ENCODE assay signal across 10 mouse cellular contexts in genomic region chr9:103721486-103721885, GRCm38 (mm10).
"Had no signal": no experiment of that assay in that cellular context is flagged by ENCODE, and none has a peak within 500 bp of the region (broad histone marks: within the 10 kb centered on the region; RNA-seq: fewer than 3 reads in every experiment).

No protein-coding gene starts in this region.

- H3K27ac ChIP-seq: left cerebral cortex, adult 2 months; liver, embryonic 13.5 days had no signal

- DNase-seq: layer of hippocampus, postnatal 36 days; liver, embryonic 13.5 days; lung, adult 2 months; lung, postnatal 14 days; lung, postnatal 4 days; midbrain, embryonic 14.5 days; thymus, adult 18-20 months; thymus, postnatal 36 days had no signal

- H3K4me2 ChIP-seq: liver, embryonic 13.5 days; midbrain, embryonic 11.5 days had no signal

- H3K9ac ChIP-seq: liver, embryonic 13.5 days had no signal

- H3K9me3 ChIP-seq: liver, embryonic 13.5 days had no signal

- H3K27me3 ChIP-seq: liver, embryonic 13.5 days had no signal

- H3K36me3 ChIP-seq: liver, embryonic 13.5 days had no signal

- H3K4me1 ChIP-seq: liver, embryonic 13.5 days had no signal

- H3K4me3 ChIP-seq: left cerebral cortex, adult 2 months; liver, embryonic 13.5 days had no signal
